Mouse (Mus musculus) hindbrain, postnatal 0 days (tissue): ENCODE data around the gene Zfp64. TPM values are rescaled to one million over a fixed set of nuclear protein-coding genes. Genes with fewer than 3 reads are reported as not detected.

ENCODE experiments used
- ATAC-seq: fragments of 200-750 bp; cut with Nextera tagmentation; 2 replicates; pipeline ENCODE4 v1.8.0; 2017; ENCODE audit warnings: mild to moderate bottlenecking, moderate TSS enrichment, moderate library complexity
- DNase-seq: peaks from one replicate; pipeline ENCODE4 v3.0.0-alpha.2; 2015; ENCODE audit warnings: low spot score
- H3K27ac ChIP-seq: fragments of 300-500 bp; sonication (generic); 2 replicates; pipeline ENCODE4 v1.5.1; 2014; ENCODE audit warnings: mild to moderate bottlenecking
- H3K27me3 ChIP-seq: fragments of 300-500 bp; sonication (generic); 2 replicates; pipeline ENCODE4 v1.6.1; 2014; ENCODE audit warnings: low read length, mixed read lengths; ENCODE audit not compliant: insufficient read depth
- H3K36me3 ChIP-seq: fragments of 300-500 bp; sonication (generic); 2 replicates; pipeline ENCODE4 v1.6.1; 2014; ENCODE audit warnings: low read length, mixed read lengths; ENCODE audit not compliant: insufficient read depth
- H3K4me1 ChIP-seq: fragments of 300-500 bp; sonication (generic); 2 replicates; pipeline ENCODE4 v1.6.1; 2014; ENCODE audit warnings: antibody characterized with exemption, low read length, mixed read lengths; ENCODE audit not compliant: insufficient read depth
- H3K4me2 ChIP-seq: fragments of 300-500 bp; sonication (generic); 2 replicates; pipeline ENCODE4 v1.6.1; 2014; ENCODE audit warnings: low read depth, mild to moderate bottlenecking, low read length, moderate library complexity, mixed read lengths
- H3K4me3 ChIP-seq: fragments of 300-500 bp; sonication (generic); 2 replicates; pipeline ENCODE4 v1.5.1; 2014; ENCODE audit warnings: low read length
- H3K9ac ChIP-seq: fragments of 300-500 bp; sonication (generic); replicated peaks from 2 replicates; pipeline ENCODE4 v1.6.1; 2014; ENCODE audit warnings: mild to moderate bottlenecking, low read length, moderate library complexity, mixed read lengths
- H3K9me3 ChIP-seq: fragments of 300-500 bp; sonication (generic); 2 replicates; pipeline ENCODE4 v1.6.1; 2016; ENCODE audit warnings: low read length, mixed read lengths
- CTCF ChIP-seq: IDR thresholded peaks from 2 replicates; pipeline ENCODE4 v1.5.1; 2016; ENCODE audit warnings: antibody characterized with exemption, control low read depth, low read depth
- WGBS: fragments of 180-500 bp; shearing (Covaris S2); extraction: QIAGEN DNeasy Blood & Tissue Kit; methylation state at CpG from one replicate; pipeline ENCODE4 v1.1.7; 2014; 5-methylcytosine and 5-hydroxymethylcytosine counted together
- polyA plus RNA-seq: library from polyadenylated mRNA; unstranded; fragments of >200 nt; fragmentation: Nextera tagmentation; extraction: Ambion mirVana; gene quantifications from 2 replicates; pipeline ENCODE4 v1.2.1, GENCODE M21; 2015
- total RNA-seq: library from RNA; depleted of rRNA; stranded (reverse); fragments of >200 nt; gene quantifications from 2 replicates; pipeline ENCODE4 v1.2.3, GENCODE M21; 2014

Gene Zfp64
- total and polyA plus RNA-seq, 2 experiments from 2014 or later, result 27.5 to 44.3 TPM

DNA sequence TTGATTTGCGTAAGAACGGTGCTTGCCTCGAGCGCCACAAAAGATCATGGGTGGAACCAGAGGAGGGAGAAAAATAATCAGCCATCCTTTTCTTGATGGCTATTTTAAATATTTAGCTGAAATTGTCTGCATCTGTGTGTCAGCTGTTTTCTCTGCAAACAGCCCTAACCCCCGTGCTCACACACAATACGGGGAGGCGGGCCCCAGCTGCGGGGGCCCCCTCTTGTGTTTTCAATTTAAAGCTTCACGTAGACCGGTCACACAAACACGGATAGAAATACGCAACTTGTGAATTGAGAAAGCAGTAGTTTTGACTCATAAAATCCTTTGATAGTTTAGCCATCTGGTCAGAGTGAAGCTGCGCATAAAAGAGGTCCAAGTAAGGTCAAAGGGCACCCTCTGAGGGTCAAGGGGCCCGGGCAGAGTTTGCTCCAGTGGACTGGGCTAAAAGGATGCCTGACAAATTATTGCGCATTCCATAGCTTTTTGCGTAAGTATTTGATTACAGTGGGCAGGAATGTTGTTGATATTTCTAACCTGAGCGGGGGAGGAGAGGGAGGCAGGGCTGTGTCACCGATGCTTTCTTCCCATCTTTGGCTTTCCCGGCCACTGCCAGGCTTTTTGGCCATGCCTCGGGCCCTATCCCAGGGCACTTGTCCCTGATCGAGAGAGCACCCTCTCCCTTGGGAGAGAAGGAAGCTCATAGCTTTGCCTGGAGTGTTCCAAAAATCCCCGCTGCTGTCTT, 83.4 kb downstream of the Zfp64 start:
- no peaks in the 10 kb centered on the region for H3K4me1 ChIP-seq
- peak overlapping the region; percentile 33; the same call in 1 of the 2 replicates for H3K4me2 ChIP-seq
- 19% methylated on average over 22 of the region's 22 CpGs for WGBS
- no peaks in the 10 kb centered on the region for H3K36me3 ChIP-seq
- 0 out of 2 replicates have a peak overlapping the region, but pooled peaks have one; percentile 0 for H3K4me3 ChIP-seq
- ATAC-seq (no peak), DNase-seq (no peak)
- H3K27me3 ChIP-seq, result no peaks in the 10 kb centered on the region
- no peak for TF ChIP-seq CTCF
- H3K27ac ChIP-seq, result no peak overlapping the region
- no peaks in the 10 kb centered on the region for H3K9me3 ChIP-seq
- H3K9ac ChIP-seq, result no peak overlapping the region

DNA sequence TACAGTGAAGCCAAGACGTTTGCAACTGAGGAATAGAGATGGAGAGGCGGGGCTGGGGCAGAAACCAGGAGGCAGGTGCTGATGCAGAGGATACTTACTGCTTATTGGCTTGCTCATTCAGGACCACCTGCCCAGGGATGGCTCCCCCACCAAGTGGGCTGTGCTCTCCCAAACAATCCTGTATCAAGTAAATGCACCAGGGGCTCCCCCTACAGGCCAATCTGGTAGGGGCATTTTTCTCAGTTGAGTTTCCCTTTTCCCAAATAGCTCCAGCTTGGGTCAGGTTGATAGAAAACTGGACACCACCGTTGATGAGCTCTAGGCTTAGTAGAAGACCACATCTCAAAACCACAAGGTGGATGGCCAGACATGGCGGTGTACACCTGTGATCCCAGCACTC, 84.9 kb downstream of the Zfp64 start:
- WGBS, result 66% methylated on average over 4 of the region's 4 CpGs
- H3K4me2 ChIP-seq, result no peak overlapping the region
- H3K27ac ChIP-seq, result no peak overlapping the region
- no peaks in the 10 kb centered on the region for H3K36me3 ChIP-seq
- no peak overlapping the region for H3K4me3 ChIP-seq
- no peak overlapping the region for H3K9ac ChIP-seq
- TF ChIP-seq CTCF, result peak; percentile 54
- H3K4me1 ChIP-seq, result no peaks in the 10 kb centered on the region
- DNase-seq (no peak), ATAC-seq (no peak)
- no peaks in the 10 kb centered on the region for H3K27me3 ChIP-seq
- H3K9me3 ChIP-seq, result no peaks in the 10 kb centered on the region

DNA sequence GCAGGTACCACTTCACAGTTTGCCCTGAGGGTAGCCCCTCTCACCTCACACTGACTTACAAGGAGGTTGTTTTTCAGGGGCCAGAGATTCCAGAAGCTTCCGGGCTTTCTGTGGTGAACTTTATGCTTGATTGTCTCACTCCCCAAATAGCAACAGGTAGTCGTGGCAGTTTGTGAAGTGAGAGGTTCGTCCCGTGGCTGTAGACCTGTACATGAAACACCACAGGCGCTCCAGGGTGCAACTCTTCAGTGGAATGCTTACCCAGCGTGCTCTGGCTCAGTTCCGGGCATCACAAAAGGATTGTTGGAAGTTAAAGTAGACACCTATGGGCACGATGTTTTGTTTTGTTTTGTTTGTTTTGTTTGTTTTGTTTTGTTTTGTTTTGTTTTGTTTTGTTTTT, 88.4 kb downstream of the Zfp64 start:
- Histone ChIP-seq H3K27ac (no peak overlapping the region), H3K27me3 (no peaks in the 10 kb centered on the region), H3K4me3 (no peak overlapping the region), H3K4me2 (no peak overlapping the region), H3K9me3 (no peaks in the 10 kb centered on the region), H3K9ac (no peak overlapping the region), H3K36me3 (no peaks in the 10 kb centered on the region), H3K4me1 (no peaks in the 10 kb centered on the region)
- ATAC-seq (no peak), DNase-seq (no peak)
- no peak for TF ChIP-seq CTCF
- WGBS, result 85% methylated on average over 8 of the region's 8 CpGs

DNA sequence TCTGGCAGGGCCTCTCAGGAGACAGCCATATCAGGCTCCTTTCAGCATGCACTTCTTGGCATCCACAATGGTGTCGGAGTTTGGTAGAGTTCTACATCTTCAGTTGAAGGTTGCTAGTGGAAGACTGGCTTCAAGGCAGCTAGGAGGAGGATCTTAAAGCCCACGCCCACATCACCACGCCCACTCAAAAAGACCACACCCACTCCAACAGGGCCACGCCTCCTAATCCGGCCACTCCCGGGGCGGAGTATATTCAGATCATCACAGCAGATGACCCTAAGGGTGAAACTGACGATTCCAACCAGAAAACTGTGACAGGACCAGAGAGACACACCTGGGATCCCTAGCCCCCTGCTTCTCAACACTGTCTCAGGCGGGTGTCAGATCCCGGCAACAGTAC, 89.0 kb downstream of the Zfp64 start:
- Histone ChIP-seq H3K4me2 (no peak overlapping the region), H3K4me1 (no peaks in the 10 kb centered on the region), H3K9ac (no peak overlapping the region), H3K9me3 (no peaks in the 10 kb centered on the region), H3K36me3 (no peaks in the 10 kb centered on the region), H3K27ac (no peak overlapping the region), H3K4me3 (no peak overlapping the region), H3K27me3 (no peaks in the 10 kb centered on the region)
- 78% methylated on average over 10 of the region's 10 CpGs for whole genome bisulfite sequencing
- no peak for ATAC-seq
- no peak for DNase-seq
- no peak for TF ChIP-seq CTCF

DNA sequence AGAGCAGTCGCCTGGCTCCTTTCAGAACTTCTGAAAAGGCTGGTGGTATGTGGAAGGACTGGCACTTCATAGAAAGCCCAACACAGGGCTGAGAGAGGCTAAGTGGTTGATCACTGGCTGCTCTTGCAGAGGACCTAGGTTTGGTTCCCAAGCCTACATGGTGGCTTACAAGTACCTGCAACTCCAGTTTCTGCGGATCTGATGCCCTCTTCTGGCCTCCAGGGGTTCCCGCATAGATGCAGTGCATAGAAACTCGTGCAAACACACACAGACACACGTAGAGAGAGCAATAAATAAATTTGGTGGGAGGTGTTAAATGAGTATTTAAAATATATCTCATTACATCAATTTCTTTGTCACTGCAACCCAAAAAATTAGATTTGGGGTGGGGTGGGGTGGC, 90.5 kb downstream of the Zfp64 start:
- no peak overlapping the region for H3K4me2 ChIP-seq
- ATAC-seq (no peak), DNase-seq (no peak)
- H3K27me3 ChIP-seq, result no peaks in the 10 kb centered on the region
- H3K9me3 ChIP-seq, result no peaks in the 10 kb centered on the region
- H3K9ac ChIP-seq, result no peak overlapping the region
- TF ChIP-seq CTCF, result no peak
- H3K27ac ChIP-seq, result no peak overlapping the region
- H3K36me3 ChIP-seq, result no peaks in the 10 kb centered on the region
- 85% methylated on average over 5 of the region's 5 CpGs for WGBS
- H3K4me1 ChIP-seq, result no peaks in the 10 kb centered on the region; the same call in 1 of the 2 replicates
- H3K4me3 ChIP-seq, result no peak overlapping the region

DNA sequence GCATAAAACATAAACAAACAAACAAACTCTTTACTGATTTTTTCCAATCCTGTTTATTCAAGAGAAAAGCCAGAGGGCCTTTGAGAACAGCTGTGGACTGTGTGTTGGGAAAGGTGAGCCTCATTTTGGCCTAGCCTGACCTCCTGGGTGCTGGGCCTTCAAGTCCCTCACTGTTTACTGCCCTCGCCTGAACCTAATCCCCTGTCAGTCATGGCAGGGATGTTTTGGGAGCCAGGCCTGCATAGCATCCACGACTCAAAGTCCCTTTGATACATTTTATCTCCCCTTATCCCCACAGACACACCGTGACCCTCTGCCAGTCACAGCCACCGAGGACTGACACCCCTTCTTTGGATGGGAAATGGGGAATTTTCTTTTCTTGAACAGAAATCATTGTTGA, 92.7 kb downstream of the Zfp64 start:
- ATAC-seq, result no peak

More for the DNA sequence above, 92.7 kb downstream of the Zfp64 start:
- DNase-seq, result no peak
- no peak overlapping the region for H3K9ac ChIP-seq
- no peak overlapping the region for H3K4me2 ChIP-seq
- H3K27me3 ChIP-seq, result no peaks in the 10 kb centered on the region; the same call in 1 of the 2 replicates
- TF ChIP-seq CTCF, result no peak
- WGBS, result 50% methylated on average over 4 of the region's 4 CpGs
- no peaks in the 10 kb centered on the region; the same call in 1 of the 2 replicates for H3K4me1 ChIP-seq
- H3K4me3 ChIP-seq, result no peak overlapping the region
- no peaks in the 10 kb centered on the region for H3K36me3 ChIP-seq
- no peak overlapping the region for H3K27ac ChIP-seq
- no peaks in the 10 kb centered on the region for H3K9me3 ChIP-seq
